Mouse (Mus musculus): ENCODE results near the gene Vps37c. TPM values are rescaled to one million over a fixed set of nuclear protein-coding genes. Genes with fewer than 3 reads are reported as not detected.

The Vps37c gene
- polyA plus RNA-seq, 1 experiment = 3.2 TPM

DNA sequence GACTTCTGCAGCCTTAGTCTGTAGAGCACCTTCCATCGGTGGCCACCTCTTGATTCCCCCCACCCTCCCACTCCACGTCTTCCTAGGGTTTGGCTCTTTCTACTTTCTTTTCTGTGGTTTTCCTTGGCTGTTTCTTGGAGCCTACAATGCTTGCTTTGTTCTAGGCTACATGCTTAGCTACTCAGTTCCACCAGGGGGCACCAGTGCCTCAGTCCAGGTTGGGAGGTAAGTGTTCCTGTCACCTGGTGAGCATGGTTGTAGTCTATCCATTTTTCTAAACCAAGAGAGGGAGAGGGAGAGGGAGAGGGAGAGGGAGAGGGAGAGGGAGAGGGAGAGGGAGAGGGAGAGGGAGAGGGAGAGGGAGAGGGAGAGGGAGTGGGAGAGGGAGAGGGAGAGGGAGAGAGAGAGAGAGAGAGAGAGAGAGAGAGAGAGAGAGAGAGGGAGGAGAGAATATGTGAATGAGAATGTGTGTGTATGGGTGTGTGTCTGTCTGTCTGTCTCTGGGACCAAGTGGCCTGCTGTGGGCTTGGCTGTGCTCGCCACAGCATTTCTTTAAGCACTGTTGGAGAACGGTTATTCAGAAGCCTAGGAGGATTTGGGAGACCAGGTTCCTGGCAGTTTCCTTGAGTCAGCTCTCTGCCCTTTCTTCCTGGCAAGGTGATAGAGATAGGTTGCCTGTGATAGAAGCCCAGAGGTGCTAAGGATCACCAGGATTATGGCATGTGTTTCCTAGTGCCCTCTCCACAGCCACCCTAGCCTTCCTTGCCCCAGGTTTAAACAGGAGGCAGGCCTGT, 26.3 kb downstream of the Vps37c start:
- no peaks in the 10 kb centered on the region for H3K9me3 ChIP-seq (ENCODE audit: control insufficient read depth, low read length)
- peaks cover 47% of the 10 kb centered on the region for H3K36me3 ChIP-seq (ENCODE audit: control insufficient read depth)
- H3K4me3 ChIP-seq (replicated peaks) = no peak overlapping the region
- peaks cover under 1% of the 10 kb centered on the region; the same call in 1 of the 2 replicates for H3K4me1 ChIP-seq (ENCODE audit: control insufficient read depth)
- H3K27me3 ChIP-seq (ENCODE audit: control insufficient read depth) = no peaks in the 10 kb centered on the region
- no peak for TF ChIP-seq GATA1 (IDR thresholded peaks at IDR 0.05; ENCODE audit: low read length)
- no peak for TF ChIP-seq TAL1 (IDR thresholded peaks at IDR 0.05; ENCODE audit: low read length)

DNA sequence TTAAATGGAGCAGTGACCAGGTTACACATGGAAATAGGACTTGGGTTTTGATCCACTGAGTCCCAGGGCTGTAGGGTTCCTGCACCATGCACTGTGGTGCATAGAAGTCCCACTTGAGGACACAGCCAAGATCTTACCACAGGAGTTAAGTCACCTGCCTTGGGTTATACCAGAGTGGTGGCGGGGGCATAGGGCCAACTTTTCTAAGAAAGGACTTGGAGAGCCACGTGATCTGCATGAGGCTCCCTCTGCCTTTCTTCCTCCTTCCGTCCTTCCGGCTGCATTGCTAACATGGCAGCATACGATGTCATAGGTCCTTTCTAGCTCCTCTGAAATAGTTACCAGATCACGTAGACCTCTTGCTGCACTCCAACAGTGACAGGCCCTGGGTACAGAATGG, 26.9 kb downstream of the Vps37c start:
- H3K36me3 ChIP-seq (ENCODE audit: control insufficient read depth) = peaks cover 41% of the 10 kb centered on the region
- no peak overlapping the region for H3K4me3 ChIP-seq (replicated peaks)
- H3K4me1 ChIP-seq (ENCODE audit: control insufficient read depth) = no peaks in the 10 kb centered on the region
- no peaks in the 10 kb centered on the region for H3K9me3 ChIP-seq (ENCODE audit: control insufficient read depth, low read length)
- TF ChIP-seq GATA1 (IDR thresholded peaks at IDR 0.05; ENCODE audit: low read length) (no peak), TAL1 (IDR thresholded peaks at IDR 0.05; ENCODE audit: low read length) (no peak)
- no peaks in the 10 kb centered on the region for H3K27me3 ChIP-seq (ENCODE audit: control insufficient read depth)

DNA sequence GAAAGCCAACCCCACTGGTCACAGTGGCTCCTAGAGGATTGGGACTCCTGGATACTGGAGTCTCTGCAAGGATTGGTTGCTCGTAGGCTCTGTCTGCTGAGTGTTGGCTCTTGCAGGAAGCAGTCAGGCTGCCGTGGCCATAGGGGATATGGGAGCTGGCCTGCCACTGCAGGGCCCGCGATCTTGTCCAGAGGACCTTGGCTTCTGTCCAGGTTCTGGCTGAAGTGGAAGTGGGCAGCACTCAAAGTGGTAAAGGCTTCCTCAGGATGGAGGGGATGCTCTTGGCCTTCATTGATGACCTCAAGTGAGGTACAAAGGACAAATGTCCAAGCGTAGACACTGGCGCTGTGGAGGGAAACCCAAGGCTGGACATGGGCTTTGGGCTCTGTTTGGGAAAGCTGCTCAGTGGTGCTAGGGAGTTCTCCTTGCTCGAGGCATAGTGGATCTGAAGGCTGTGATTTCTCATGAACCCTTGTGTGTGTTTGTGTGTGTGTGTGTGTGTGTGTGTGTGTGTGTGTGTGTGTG, 29.8 kb downstream of the Vps37c start:
- no peaks in the 10 kb centered on the region for H3K9me3 ChIP-seq (ENCODE audit: control insufficient read depth, low read length)
- TF ChIP-seq GATA1 (IDR thresholded peaks at IDR 0.05; ENCODE audit: low read length) (no peak), TAL1 (IDR thresholded peaks at IDR 0.05; ENCODE audit: low read length) (no peak)
- H3K27me3 ChIP-seq (ENCODE audit: control insufficient read depth) = no peaks in the 10 kb centered on the region
- no peak overlapping the region for H3K4me3 ChIP-seq (replicated peaks)
- H3K36me3 ChIP-seq (ENCODE audit: control insufficient read depth) = peaks cover 12% of the 10 kb centered on the region
- H3K4me1 ChIP-seq (ENCODE audit: control insufficient read depth) = no peaks in the 10 kb centered on the region

DNA sequence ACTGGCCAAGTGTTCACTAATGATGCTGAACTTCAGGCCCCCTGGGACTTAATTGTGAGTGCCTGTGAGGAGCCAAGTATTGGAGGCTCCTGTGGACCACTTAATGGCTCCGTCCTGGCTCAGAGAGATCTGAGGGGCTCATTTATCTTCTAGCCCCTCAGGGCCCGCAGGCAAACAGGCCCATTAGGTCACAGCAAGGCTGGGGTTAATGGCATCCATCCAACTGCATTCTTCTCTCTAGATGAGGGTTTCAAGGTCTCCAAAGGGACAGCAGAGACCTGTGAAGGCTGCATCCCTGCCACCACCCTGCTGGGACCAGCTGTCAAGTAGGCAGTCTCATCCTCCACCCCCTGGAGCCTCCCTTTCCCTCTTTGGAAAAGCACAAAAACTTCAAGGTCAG, 31.2 kb downstream of the Vps37c start:
- no peaks in the 10 kb centered on the region for H3K4me1 ChIP-seq (ENCODE audit: control insufficient read depth)
- TF ChIP-seq GATA1 (IDR thresholded peaks at IDR 0.05; ENCODE audit: low read length) (no peak), TAL1 (IDR thresholded peaks at IDR 0.05; ENCODE audit: low read length) (no peak)
- no peaks in the 10 kb centered on the region for H3K36me3 ChIP-seq (ENCODE audit: control insufficient read depth)
- H3K9me3 ChIP-seq (ENCODE audit: control insufficient read depth, low read length) = no peaks in the 10 kb centered on the region
- H3K4me3 ChIP-seq (replicated peaks) = no peak overlapping the region
- no peaks in the 10 kb centered on the region for H3K27me3 ChIP-seq (ENCODE audit: control insufficient read depth)

DNA sequence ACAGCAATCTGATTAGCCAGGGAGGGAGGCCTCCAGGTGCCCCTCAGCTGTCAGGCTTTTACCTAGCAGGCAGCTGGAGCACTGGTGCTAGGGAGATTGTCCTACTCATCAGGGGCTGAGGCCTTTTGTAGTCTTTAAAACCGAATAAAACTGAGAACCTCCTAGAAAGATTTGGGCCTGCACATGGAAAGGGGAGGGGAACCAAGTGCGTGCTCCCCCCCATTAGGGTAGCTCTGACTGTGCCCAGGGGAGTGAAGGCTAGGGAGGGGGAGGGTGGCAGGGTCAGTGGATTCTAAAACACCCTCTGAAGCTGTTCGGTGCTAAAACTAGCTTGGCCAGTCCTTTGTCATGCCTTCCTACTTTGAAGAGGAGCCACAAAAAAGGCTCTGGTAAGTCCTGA, 32.0 kb downstream of the Vps37c start:
- no peaks in the 10 kb centered on the region for H3K27me3 ChIP-seq (ENCODE audit: control insufficient read depth)

DNA sequence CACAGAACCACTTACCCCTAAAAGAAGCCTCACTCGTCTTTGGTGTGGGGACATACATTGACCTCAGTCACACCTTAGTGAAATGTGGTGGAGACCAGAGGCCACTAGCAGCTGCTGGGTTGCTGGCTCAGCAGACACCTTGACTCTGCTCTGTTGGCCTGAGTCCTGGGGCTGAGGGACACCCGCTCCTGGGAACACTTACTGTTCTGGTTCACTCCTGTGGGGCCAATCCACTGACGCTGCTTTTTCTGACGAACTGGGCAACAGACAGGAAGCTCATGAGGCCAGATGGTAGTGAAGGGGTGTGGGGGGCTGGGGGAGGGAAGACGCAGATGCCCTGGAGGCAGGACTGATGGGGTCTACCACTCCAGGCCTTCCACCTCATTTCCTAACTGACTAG, 32.5 kb downstream of the Vps37c start:
- TF ChIP-seq TAL1 (IDR thresholded peaks at IDR 0.05; ENCODE audit: low read length) (no peak), GATA1 (IDR thresholded peaks at IDR 0.05; ENCODE audit: low read length) (no peak)
- H3K9me3 ChIP-seq (ENCODE audit: control insufficient read depth, low read length) = no peaks in the 10 kb centered on the region

More for the DNA sequence above, 32.0 kb downstream of the Vps37c start:
- H3K9me3 ChIP-seq (ENCODE audit: control insufficient read depth, low read length) = no peaks in the 10 kb centered on the region
- H3K4me1 ChIP-seq (ENCODE audit: control insufficient read depth) = no peaks in the 10 kb centered on the region
- no peaks in the 10 kb centered on the region for H3K36me3 ChIP-seq (ENCODE audit: control insufficient read depth)
- no peak overlapping the region for H3K4me3 ChIP-seq (replicated peaks)
- TF ChIP-seq TAL1 (IDR thresholded peaks at IDR 0.05; ENCODE audit: low read length) (no peak), GATA1 (IDR thresholded peaks at IDR 0.05; ENCODE audit: low read length) (no peak)

DNA sequence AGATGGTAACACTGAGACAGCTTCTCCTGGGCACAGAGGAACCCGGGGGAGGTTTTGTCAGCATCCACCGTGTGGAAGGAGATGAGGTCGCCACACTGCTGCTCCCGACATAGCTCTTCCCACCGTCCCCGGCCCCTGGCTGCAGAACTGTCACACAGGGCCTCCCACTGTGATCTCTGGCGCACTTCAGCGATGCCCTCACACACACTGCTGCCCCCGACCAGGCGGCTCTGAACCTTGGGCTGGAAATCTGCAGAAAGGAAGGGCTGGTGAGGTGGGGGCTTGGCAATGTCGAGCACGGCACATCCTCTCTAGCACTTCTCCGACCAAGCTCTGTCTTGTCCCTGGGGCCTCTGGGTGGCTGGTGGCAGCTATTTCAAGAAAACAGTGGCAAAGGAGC, 34.5 kb downstream of the Vps37c start:
- Histone ChIP-seq H3K36me3 (ENCODE audit: control insufficient read depth) (no peaks in the 10 kb centered on the region), H3K9me3 (ENCODE audit: control insufficient read depth, low read length) (no peaks in the 10 kb centered on the region), H3K27me3 (ENCODE audit: control insufficient read depth) (no peaks in the 10 kb centered on the region), H3K4me1 (ENCODE audit: control insufficient read depth) (no peaks in the 10 kb centered on the region), H3K4me3 (replicated peaks) (no peak overlapping the region)
- no peak for TF ChIP-seq TAL1 (IDR thresholded peaks at IDR 0.05; ENCODE audit: low read length)
- no peak for TF ChIP-seq GATA1 (IDR thresholded peaks at IDR 0.05; ENCODE audit: low read length)

More for the DNA sequence above, 32.5 kb downstream of the Vps37c start:
- Histone ChIP-seq H3K36me3 (ENCODE audit: control insufficient read depth) (no peaks in the 10 kb centered on the region), H3K27me3 (ENCODE audit: control insufficient read depth) (no peaks in the 10 kb centered on the region), H3K4me1 (ENCODE audit: control insufficient read depth) (no peaks in the 10 kb centered on the region), H3K4me3 (replicated peaks) (no peak overlapping the region)

DNA sequence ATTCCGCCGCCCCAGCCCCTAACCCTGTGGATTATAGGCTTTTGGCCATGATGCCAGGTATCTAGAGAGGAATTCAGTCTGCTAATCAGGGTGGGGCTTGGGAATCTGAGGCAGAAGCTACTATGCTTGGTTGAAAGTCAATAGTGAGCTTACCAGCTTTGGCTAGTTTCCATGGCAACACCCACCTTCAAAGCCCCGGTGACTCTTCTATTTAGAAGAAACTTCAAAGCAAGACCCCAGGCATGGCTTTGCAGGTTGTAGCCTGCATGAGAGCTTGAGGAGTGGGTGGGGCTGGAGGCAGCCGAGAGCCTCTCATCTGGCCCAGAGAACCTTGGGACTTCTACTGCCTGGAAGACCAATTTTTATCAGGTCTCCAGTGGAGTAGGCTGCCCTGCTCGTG, 35.1 kb downstream of the Vps37c start:
- Histone ChIP-seq H3K4me3 (replicated peaks) (no peak overlapping the region), H3K9me3 (ENCODE audit: control insufficient read depth, low read length) (no peaks in the 10 kb centered on the region), H3K36me3 (ENCODE audit: control insufficient read depth) (no peaks in the 10 kb centered on the region), H3K4me1 (ENCODE audit: control insufficient read depth) (no peaks in the 10 kb centered on the region), H3K27me3 (ENCODE audit: control insufficient read depth) (no peaks in the 10 kb centered on the region)
- TF ChIP-seq GATA1 (IDR thresholded peaks at IDR 0.05; ENCODE audit: low read length) (no peak), TAL1 (IDR thresholded peaks at IDR 0.05; ENCODE audit: low read length) (no peak)

DNA sequence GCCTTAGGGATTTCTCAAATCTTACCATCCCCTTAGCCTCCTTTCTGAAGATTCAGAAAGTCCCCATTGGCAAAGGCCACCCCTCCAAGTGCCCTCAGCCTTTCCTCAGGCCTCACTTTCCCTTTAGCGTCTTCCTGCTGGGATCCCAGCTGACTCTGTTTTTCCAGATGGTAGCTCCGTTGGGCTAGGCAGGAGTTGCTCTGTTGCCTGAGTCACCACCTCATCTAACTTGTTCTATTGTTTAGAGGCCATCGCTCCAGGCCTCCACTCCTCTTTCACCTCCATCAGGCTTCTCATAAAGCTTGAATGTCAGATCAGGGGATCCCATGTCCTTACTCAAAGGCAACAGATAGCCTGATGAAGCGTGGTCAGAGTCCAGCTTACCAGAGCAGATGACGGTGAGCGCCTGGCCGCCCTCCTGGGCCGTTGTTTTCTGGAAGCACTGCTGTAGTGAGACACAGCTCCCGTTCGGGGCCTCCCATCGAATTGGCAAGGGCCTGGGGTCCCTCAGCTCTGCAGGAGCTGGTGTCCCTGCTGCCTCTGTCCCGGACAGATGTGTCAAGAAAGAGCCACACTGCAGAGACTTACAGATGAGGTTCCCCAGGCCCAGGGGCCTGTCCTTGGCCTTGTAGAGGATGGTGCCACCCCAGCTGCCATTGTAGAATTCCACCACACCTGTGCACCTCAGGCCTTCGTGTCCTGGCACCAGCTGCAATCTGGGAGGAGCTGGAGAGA, 36.3 kb downstream of the Vps37c start:
- Histone ChIP-seq H3K36me3 (ENCODE audit: control insufficient read depth) (no peaks in the 10 kb centered on the region), H3K27me3 (ENCODE audit: control insufficient read depth) (no peaks in the 10 kb centered on the region), H3K9me3 (ENCODE audit: control insufficient read depth, low read length) (no peaks in the 10 kb centered on the region), H3K4me3 (replicated peaks) (no peak overlapping the region), H3K4me1 (ENCODE audit: control insufficient read depth) (no peaks in the 10 kb centered on the region)
- TF ChIP-seq TAL1 (IDR thresholded peaks at IDR 0.05; ENCODE audit: low read length) = no peak
- no peak for TF ChIP-seq GATA1 (IDR thresholded peaks at IDR 0.05; ENCODE audit: low read length)

Data from erythroblast, embryonic 14.5 days (primary cell).